Mouse (Mus musculus) embryonic fibroblast, embryonic 13.5 days (primary cell): ENCODE data around the gene Fus. TPM values are rescaled to one million over a fixed set of nuclear protein-coding genes. Genes with fewer than 3 reads are reported as not detected.

ENCODE experiments used
- H3K27ac ChIP-seq: 2 replicates; pipeline ENCODE4 v1.5.1; 2012; ENCODE audit warnings: low read length, control low read depth, inconsistent platforms; ENCODE audit not compliant: insufficient read depth
- H3K4me1 ChIP-seq: 2 replicates; pipeline ENCODE4 v1.6.1; 2011; ENCODE audit warnings: low read length; ENCODE audit not compliant: control insufficient read depth, insufficient read depth
- H3K4me3 ChIP-seq: 2 replicates; pipeline ENCODE4 v1.5.1; 2011; ENCODE audit warnings: mild to moderate bottlenecking, control low read depth, low read length; ENCODE audit not compliant: insufficient read depth
- CTCF ChIP-seq: IDR thresholded peaks from 2 replicates; pipeline ENCODE4 v1.5.1; 2011; ENCODE audit warnings: mild to moderate bottlenecking, control low read depth, low read length, moderate library complexity, borderline replicate concordance; ENCODE audit not compliant: insufficient read depth
- POLR2A ChIP-seq: IDR thresholded peaks from 2 replicates; pipeline ENCODE4 v1.6.1; 2011; ENCODE audit warnings: low read depth, mild to moderate bottlenecking, control low read depth, low read length, moderate library complexity
- polyA plus RNA-seq: library from polyadenylated mRNA; stranded (reverse); fragments of >200 nt; gene quantifications from 2 replicates; pipeline ENCODE4 v1.2.4, GENCODE M21; 2011; ENCODE audit warnings: low read depth; ENCODE audit not compliant: missing spikeins, insufficient read length

Fus gene
- polyA plus RNA-seq, 1 experiment: 978 TPM

DNA sequence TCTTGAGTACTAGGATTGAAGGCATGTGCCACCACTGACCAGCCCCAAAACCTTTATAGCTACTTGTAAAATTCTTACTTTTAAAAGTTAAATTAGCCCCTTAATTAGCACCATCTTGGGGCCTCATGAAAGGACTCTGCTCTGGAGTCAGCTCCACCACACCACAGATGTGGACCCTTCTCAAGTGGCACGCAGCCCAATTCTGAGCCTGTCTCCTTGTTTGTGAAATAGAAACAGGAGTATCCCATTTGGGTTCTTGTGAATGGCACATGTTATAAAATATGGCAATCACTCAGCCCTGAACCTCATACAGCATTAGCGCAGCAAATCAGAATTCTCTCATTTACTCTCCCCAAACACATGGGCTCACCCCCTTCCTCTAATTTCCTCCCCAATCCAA lies 11.6 kb downstream of the Fus start:
- TF ChIP-seq CTCF (no peak), POLR2A (no peak)
- no peak overlapping the region for H3K4me3 ChIP-seq
- no peak overlapping the region for H3K27ac ChIP-seq
- H3K4me1 ChIP-seq: no peaks in the 10 kb centered on the region; the same call in 1 of the 2 replicates

DNA sequence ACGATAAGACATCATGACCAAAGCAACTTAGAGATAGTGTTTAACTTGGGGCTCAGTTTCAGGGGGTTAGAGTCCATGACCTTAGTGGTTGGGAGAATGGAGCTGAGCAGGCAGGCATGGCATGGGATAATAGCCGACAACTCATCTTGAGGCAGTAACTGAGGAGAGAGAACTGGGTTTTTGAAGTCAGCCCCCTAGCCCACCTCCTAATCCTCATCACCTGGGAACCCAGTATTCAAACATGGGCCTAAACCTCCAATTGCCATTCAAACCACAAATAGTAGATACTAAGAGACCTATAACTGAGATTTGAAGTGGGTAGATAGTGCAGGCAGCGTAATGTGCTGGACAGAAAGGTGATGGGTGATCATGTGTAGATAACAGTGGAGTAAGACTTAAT lies 13.3 kb downstream of the Fus start:
- TF ChIP-seq POLR2A (no peak), CTCF (no peak)
- H3K27ac ChIP-seq: no peak overlapping the region
- H3K4me1 ChIP-seq: no peaks in the 10 kb centered on the region
- H3K4me3 ChIP-seq: no peak overlapping the region

DNA sequence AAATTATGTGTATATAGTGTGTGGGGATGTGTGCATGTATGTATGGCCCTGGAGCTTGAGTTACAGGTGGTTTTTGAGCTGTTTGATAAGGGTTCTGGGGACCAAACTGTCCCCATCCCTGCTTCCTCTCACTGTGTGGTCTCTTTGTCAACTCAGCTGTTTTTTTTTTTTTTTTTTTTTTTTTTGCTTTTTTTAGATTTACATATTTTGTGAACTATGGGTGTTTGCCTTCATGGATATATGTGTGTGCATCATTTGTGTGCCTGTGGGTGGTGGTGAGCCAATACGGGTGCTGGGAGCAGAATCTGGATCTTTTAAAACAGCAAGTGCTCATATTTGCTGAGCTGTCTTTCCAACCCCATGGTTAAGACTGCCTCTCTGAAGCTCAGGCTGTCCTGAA lies 21.6 kb downstream of the Fus start:
- no peak overlapping the region for H3K27ac ChIP-seq
- H3K4me1 ChIP-seq: no peaks in the 10 kb centered on the region
- H3K4me3 ChIP-seq: no peak overlapping the region
- no peak for TF ChIP-seq CTCF
- no peak for TF ChIP-seq POLR2A

DNA sequence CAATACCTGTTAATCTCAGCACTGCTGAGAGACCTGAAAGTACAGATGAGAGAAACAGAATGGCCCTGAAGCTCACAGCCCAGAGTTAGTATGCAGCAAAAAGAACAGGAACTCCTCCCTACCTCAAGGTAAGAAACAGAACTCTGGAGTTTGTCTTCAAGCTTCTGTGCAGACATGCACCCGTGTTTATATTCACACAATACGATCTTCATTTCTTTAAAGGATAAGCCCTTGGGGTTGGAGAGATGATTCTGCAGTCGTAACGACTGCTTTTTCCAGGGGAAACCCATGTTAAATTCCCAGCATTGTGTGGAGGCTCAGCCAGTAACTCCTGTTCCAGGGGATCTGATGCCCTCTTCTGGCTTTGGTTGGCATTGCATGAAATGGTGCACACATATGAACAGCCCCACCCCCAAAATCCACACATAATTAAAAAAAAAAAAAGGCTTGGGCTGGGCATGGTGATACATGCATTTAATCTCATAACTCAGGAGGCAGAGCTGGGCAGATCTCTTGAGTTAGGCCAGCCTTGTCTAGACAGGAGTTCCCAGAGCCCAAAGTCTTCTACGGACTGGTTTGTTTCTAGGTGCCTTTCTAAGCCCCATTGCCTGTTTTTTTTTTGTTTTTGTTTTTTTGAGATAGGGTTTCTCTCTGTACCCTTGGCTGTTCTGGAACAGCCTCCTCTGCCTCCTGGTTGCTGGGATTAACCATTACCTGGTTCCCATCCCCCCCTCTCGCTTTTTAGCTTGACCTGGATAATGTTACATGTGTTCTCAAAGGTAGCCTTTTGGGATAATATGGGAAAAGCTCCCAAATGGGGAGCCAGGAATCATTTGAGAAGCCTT lies 24.6 kb downstream of the Fus start:
- Histone ChIP-seq H3K4me3 (no peak overlapping the region), H3K27ac (no peak overlapping the region), H3K4me1 (no peaks in the 10 kb centered on the region)
- TF ChIP-seq CTCF (peak; percentile 14; the same call in 1 of the 2 replicates), POLR2A (peak; percentile 27; the same call in 1 of the 2 replicates)

DNA sequence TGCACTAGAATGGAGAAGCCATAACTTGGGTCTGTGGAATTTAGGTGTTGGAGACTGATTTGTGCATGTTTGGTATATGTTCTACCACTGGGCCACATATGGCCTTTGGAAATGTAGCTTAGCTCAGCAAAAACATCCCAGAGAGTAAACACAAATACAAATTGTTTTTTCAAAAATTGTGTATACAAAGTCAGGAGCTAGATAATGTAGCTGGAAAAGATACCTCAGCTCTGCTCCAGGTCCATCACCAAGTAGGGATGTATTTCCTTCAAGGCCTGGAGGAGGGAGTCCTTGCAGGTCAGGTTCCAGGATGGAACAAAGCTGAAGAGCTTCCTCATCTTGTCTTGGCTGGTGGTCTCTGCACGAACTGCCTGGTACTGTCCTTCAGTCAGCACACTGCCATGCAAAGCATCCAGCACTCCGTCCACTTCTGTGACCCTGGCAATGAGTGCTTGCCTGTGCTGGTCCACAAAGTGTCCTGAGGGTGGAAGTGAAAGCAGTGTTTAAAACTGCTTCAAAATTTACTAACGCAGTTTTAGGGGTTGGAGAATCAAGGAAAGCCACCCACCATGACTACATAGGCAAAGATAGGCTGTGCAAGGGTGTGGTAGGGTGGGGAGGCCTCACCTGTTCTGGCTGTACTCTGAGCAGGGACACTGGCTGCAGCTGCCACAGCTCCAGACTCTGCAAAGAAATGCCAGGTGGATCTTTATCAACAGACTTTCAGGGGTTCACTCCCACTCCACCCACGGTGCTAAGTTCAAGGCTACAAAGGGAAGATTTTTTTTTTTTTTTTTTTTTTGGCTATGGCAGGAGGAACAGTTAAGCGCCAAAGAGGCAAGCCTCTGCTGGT lies 25.5 kb downstream of the Fus start:
- Histone ChIP-seq H3K4me1 (no peaks in the 10 kb centered on the region), H3K4me3 (no peak overlapping the region), H3K27ac (no peak overlapping the region)
- TF ChIP-seq CTCF: no peak
- no peak for TF ChIP-seq POLR2A

DNA sequence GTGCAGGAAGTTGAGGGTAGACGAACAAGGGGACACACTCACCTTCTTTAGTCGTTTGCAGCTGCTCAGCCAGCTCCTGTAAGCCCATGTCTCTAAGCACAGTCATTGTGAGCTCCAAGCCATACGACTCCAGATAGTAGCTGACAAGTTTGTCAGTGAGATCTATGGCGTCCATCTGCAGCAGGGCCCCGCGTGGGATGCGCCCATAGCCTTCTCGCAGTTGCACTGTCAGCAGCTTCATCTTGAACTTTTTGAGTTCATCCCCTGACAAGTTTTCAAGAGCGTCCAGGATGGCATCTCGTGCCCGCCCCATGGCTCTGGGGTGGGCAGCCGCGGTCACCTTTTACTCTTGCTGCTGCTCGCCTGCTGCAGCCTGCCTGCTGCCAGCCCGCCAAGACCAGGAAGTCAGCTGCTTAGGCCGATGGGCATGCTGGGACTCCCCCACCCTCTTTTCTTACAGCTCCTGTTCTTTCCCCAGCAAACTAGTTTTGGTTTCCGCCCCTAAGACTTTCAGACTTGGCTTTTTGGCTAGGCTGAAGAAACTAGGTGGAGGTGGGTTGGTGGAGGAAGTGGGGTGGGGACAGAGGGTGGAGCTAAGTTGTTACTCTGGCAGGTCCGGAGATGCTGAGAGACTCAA lies 26.2 kb downstream of the Fus start, which contains the start of gene Pycard:
TSS of gene Pycard (minus strand) at position 527 of the 637 bp plus-strand sequence.
- no peak within 1 kb of the TSS for H3K4me3 ChIP-seq
- H3K27ac ChIP-seq: no peak within 1 kb of the TSS
- TF ChIP-seq CTCF: no peak
- no peak for TF ChIP-seq POLR2A

DNA sequence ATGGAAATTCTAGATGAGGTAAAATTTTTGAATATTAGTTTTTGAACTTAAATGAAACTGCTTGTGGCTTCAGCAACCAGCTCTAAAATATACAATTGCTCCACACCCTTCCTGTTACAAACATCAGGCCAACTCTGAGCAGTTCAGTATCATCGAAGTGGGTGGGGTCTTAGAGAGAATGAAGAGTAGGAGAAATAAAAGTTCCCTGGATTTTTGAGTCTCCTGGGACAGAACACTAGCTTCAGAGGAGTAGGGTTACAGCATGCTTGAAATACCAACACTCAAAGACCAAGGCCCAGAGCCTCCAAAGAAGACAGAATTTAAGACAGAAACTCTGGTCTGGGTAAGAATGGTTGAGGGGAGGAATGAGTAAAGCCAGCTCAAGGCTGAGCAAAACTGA lies 32.2 kb downstream of the Fus start:
- Histone ChIP-seq H3K4me3 (no peak overlapping the region), H3K4me1 (peaks cover 5% of the 10 kb centered on the region; the same call in 1 of the 2 replicates), H3K27ac (peak overlapping the region; percentile 66)
- TF ChIP-seq POLR2A: no peak
- no peak for TF ChIP-seq CTCF

More for the DNA sequence above, 26.2 kb downstream of the Fus start, which contains the start of gene Pycard:
- no peaks in the 10 kb centered on the region for H3K4me1 ChIP-seq

DNA sequence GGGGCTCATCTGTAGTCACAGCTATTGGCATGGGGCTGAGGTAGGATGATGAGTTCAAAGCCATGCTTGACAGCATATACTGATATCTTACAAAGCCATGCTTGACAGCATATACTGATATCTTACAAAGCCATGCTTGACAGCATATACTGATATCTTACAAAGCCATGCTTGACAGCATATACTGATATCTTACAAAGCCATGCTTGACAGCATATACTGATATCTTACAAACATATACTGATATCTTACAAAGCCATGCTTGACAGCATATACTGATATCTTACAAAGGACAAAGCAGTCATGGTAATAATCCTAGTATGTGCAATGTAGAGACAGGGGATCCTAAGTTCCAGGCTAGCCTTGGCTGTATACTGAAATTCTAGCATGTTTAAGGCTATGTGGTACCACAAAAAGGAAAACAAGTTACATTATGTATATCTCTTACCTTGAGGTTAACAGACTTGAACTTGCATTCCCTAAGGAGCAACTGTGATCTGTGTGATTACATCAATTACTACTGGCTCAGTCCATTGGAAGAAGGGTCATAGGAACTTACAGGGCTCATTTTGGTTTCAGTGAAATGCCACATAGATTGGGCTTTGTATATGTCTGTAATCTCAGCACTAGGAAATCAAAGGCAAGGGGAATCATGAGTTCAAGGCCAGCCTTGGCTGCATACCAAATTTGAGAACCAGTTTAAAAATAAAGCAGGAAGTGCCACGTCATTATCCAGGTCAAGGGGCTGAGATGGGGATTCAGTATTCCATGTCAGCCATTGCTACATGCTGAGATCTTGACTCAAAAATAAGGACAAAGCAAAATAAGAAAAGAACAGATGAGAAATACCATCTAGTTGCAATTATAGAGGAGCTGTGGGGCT lies 33.1 kb downstream of the Fus start:
- peak overlapping the region; percentile 66; the same call in 1 of the 2 replicates for H3K27ac ChIP-seq
- peaks cover 5% of the 10 kb centered on the region; the same call in 1 of the 2 replicates for H3K4me1 ChIP-seq
- no peak for TF ChIP-seq CTCF
- no peak for TF ChIP-seq POLR2A
- H3K4me3 ChIP-seq: no peak overlapping the region

DNA sequence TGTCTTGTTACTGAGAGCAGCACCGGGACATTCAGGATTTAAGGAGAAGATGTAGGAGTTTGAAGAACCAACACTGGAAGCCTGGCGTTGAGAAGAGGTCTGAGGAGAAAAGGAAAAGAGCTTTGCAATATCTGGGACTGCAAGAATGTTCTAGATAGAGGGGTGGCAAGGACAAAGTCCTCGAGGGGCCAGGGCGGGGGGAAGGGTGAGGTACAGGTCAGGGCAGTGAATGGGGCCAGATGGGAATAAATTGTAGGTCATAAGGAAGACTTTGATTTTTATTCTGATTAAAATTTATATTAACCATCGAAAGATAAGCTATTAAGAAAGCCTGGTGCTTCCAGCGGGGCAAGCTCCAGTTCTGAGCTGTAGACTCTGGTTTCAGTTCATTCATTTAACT lies 35.8 kb downstream of the Fus start:
- Histone ChIP-seq H3K27ac (no peak overlapping the region), H3K4me3 (no peak overlapping the region), H3K4me1 (peaks cover 5% of the 10 kb centered on the region; the same call in 1 of the 2 replicates)
- TF ChIP-seq POLR2A (no peak), CTCF (no peak)
